Mouse (Mus musculus): ENCODE results near the gene Tspyl1.

The Tspyl1 gene

GRCm38 (mm10) chr10:34281962-34282388, at the start of gene Tspyl1:
Gene Tspyl1, plus strand, starts transcription at chr10:34282190.
- peak; percentile 99 for DNase-seq (ENCODE audit: low read depth, low spot score)

GRCm38 (mm10) chr10:34233418-34233817, 48.6 kb upstream of the Tspyl1 start:
- DNase-seq (ENCODE audit: low read depth, low spot score) = peak; percentile 52

GRCm38 (mm10) chr10:34233931-34234745, 47.9 kb upstream of the Tspyl1 start:
- DNase-seq (ENCODE audit: low read depth, low spot score) = peak; percentile 98

GRCm38 (mm10) chr10:34235384-34235783, 46.6 kb upstream of the Tspyl1 start:
- no peak for DNase-seq (ENCODE audit: low read depth, low spot score)

GRCm38 (mm10) chr10:34236569-34236968, 45.4 kb upstream of the Tspyl1 start:
- DNase-seq (ENCODE audit: low read depth, low spot score) = peak; percentile 57

- DNase-seq (ENCODE audit: low read depth, low spot score) = peak; percentile 25
Observed at GRCm38 (mm10) chr10:34238536-34238935, 43.5 kb upstream of the Tspyl1 start.

GRCm38 (mm10) chr10:34244745-34245144, 37.2 kb upstream of the Tspyl1 start:
- DNase-seq (ENCODE audit: low read depth, low spot score) = no peak

- DNase-seq (ENCODE audit: low read depth, low spot score) = no peak
Observed at GRCm38 (mm10) chr10:34246106-34246505, 35.9 kb upstream of the Tspyl1 start.

GRCm38 (mm10) chr10:34247757-34248156, 34.2 kb upstream of the Tspyl1 start:
- peak; percentile 46 for DNase-seq (ENCODE audit: low read depth, low spot score)

- DNase-seq (ENCODE audit: low read depth, low spot score) = no peak
Observed at GRCm38 (mm10) chr10:34249594-34249993, 32.4 kb upstream of the Tspyl1 start.

GRCm38 (mm10) chr10:34252833-34253232, 29.2 kb upstream of the Tspyl1 start:
- peak; percentile 84 for DNase-seq (ENCODE audit: low read depth, low spot score)

GRCm38 (mm10) chr10:34265106-34265505, 16.9 kb upstream of the Tspyl1 start:
- no peak for DNase-seq (ENCODE audit: low read depth, low spot score)

GRCm38 (mm10) chr10:34267312-34268070, 14.5 kb upstream of the Tspyl1 start:
- DNase-seq (ENCODE audit: low read depth, low spot score) = no peak

GRCm38 (mm10) chr10:34271681-34272080, 10.3 kb upstream of the Tspyl1 start:
- no peak for DNase-seq (ENCODE audit: low read depth, low spot score)

- DNase-seq (ENCODE audit: low read depth, low spot score) = peak; percentile 82
Observed at GRCm38 (mm10) chr10:34280591-34281175, 1.3 kb upstream of the Tspyl1 start.

- DNase-seq (ENCODE audit: low read depth, low spot score) = no peak
Observed at GRCm38 (mm10) chr10:34281211-34281961, 604 bp upstream of the Tspyl1 start.

GRCm38 (mm10) chr10:34282420-34283238, 639 bp downstream of the Tspyl1 start:
- DNase-seq (ENCODE audit: low read depth, low spot score) = peak; percentile 56

GRCm38 (mm10) chr10:34296911-34297298, 14.9 kb downstream of the Tspyl1 start:
- DNase-seq (ENCODE audit: low read depth, low spot score) = no peak

GRCm38 (mm10) chr10:34297299-34297979, 15.4 kb downstream of the Tspyl1 start, which contains the start of gene Tspyl4:
Gene Tspyl4, plus strand, starts transcription at chr10:34297442.
- peak; percentile 96 for DNase-seq (ENCODE audit: low read depth, low spot score)
